Mouse (Mus musculus) spleen, adult 2 months (tissue): ENCODE data around the gene Fnbp1.

ENCODE experiments used
- CTCF ChIP-seq: fragments of 200-500 bp; IDR thresholded peaks from 2 replicates; pipeline ENCODE4 v1.5.1; 2011; ENCODE audit warnings: mild to moderate bottlenecking, inconsistent platforms; ENCODE audit not compliant: insufficient read depth, insufficient read length, insufficient replicate concordance; ENCODE audit errors: extremely low read depth
- POLR2A ChIP-seq: fragments of 200-500 bp; IDR thresholded peaks from 2 replicates; pipeline ENCODE4 v1.6.1; 2011; ENCODE audit warnings: low read depth, low read length, inconsistent platforms

DNA sequence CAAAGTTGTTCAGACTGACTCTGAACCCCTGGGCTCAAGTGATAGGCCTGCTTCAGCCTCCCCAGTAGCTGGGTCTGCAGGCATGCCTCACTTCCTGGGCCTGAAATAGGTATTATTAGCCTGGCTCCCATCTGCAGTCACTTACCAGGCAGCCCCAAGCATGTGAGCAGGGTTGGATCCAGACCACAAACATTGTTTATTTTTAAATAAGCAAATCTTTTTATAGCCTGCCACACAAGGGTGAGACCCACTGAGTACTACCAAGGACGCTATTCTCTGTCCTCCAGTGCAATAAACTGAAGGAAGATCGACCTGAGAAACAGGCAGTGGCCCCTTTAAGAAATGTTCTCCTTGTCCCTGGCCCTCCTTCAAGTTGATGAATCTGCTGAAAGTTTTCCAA, 17.1 kb downstream of the Fnbp1 start:
- no peak for TF ChIP-seq CTCF
- no peak for TF ChIP-seq POLR2A
